Mouse (Mus musculus): Measurements from ENCODE around the gene Smoc1. TPM values are rescaled to one million over a fixed set of nuclear protein-coding genes. Genes with fewer than 3 reads are reported as not detected.

The Smoc1 gene
- polyA plus RNA-seq, 1 experiment from 2014 or later: 7.1 TPM

- ATAC-seq: no peak
Measured at GRCm38 (mm10) chr12:80995326-80995725, 31.3 kb upstream of the Smoc1 start.

GRCm38 (mm10) chr12:80997652-80998051, 29.0 kb upstream of the Smoc1 start:
- no peak for DNase-seq (ENCODE audit: low spot score)
- peaks cover 11% of the 10 kb centered on the region for H3K4me1 ChIP-seq (ENCODE audit: control insufficient read depth, insufficient read depth, low read length)
- no peak overlapping the region for H3K4me3 ChIP-seq (ENCODE audit: low read depth, low read length)
- 81% methylated on average over 4 of the region's 4 CpGs for WGBS
- H3K27me3 ChIP-seq (replicated peaks; ENCODE audit: control insufficient read depth, insufficient read depth, low read length): peaks cover 16% of the 10 kb centered on the region; the same call in 1 of the 2 replicates
- no peaks in the 10 kb centered on the region for H3K9me3 ChIP-seq (replicated peaks; ENCODE audit: control insufficient read depth, low read length)
- ATAC-seq: no peak
- H3K36me3 ChIP-seq (ENCODE audit: control insufficient read depth, insufficient read depth, low read length): no peaks in the 10 kb centered on the region
- H3K9ac ChIP-seq (ENCODE audit: low read length): no peak overlapping the region
- H3K4me2 ChIP-seq (ENCODE audit: low read length): no peak overlapping the region
- H3K27ac ChIP-seq (ENCODE audit: low read depth, low read length): no peak overlapping the region

More at GRCm38 (mm10) chr12:80995326-80995725, 31.3 kb upstream of the Smoc1 start:
- Histone ChIP-seq H3K27ac (ENCODE audit: low read depth, low read length) (no peak overlapping the region), H3K4me3 (ENCODE audit: low read depth, low read length) (no peak overlapping the region), H3K9ac (ENCODE audit: low read length) (no peak overlapping the region), H3K9me3 (replicated peaks; ENCODE audit: control insufficient read depth, low read length) (no peaks in the 10 kb centered on the region), H3K27me3 (replicated peaks; ENCODE audit: control insufficient read depth, insufficient read depth, low read length) (peaks cover 14% of the 10 kb centered on the region; the same call in 1 of the 2 replicates), H3K4me2 (ENCODE audit: low read length) (no peak overlapping the region), H3K4me1 (ENCODE audit: control insufficient read depth, insufficient read depth, low read length) (0 out of 2 replicates have a peak, but pooled peaks cover 5% of the 10 kb centered on the region), H3K36me3 (ENCODE audit: control insufficient read depth, insufficient read depth, low read length) (no peaks in the 10 kb centered on the region)
- DNase-seq (ENCODE audit: low spot score): no peak
- WGBS: 92% methylated on average over 4 of the region's 4 CpGs

DNA sequence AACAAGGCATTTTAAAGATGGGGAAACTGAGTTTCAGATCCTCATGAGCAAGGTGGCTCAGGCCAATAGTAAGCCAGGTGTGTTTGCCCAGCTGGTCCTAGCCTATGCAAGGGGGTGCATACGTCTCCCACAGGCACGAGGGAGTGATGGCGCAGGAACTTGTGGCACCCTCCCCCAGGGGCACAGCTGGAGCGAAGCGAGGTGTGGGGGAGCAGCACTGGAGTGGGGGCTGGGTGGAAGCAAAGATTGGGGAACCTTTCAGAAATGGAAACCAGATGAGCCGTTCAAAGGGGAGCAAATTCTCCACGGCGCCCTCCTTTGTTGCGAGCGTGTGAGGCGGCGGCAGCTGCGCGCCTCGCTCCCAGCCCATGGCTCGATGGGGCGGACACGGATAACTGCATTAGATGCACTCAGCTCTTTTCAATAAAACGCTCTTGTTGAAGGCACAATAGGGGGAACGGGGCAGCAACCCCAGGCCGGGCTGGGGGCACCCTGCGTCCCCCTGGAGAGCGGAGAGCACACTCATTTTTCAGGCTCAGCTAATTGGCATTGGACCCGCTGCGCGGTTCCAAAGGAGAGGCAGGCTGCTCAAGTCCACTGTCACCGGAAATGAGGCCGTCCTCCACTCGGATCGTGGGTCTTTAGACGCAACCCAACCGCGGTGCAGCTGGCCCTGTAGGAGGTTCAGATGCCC, 27.9 kb upstream of the Smoc1 start:
- 3% methylated on average over 33 of the region's 33 CpGs for WGBS
- peak; percentile 59 for DNase-seq (ENCODE audit: low spot score)
- peaks cover 16% of the 10 kb centered on the region; the same call in 1 of the 2 replicates for H3K27me3 ChIP-seq (replicated peaks; ENCODE audit: control insufficient read depth, insufficient read depth, low read length)
- peak overlapping the region; percentile 19 for H3K4me3 ChIP-seq (ENCODE audit: low read depth, low read length)
- H3K4me1 ChIP-seq (ENCODE audit: control insufficient read depth, insufficient read depth, low read length): peaks cover 19% of the 10 kb centered on the region
- H3K9ac ChIP-seq (ENCODE audit: low read length): peak overlapping the region; percentile 53
- peak; percentile 52 for ATAC-seq
- H3K36me3 ChIP-seq (ENCODE audit: control insufficient read depth, insufficient read depth, low read length): no peaks in the 10 kb centered on the region
- H3K27ac ChIP-seq (ENCODE audit: low read depth, low read length): peak overlapping the region; percentile 29; the same call in 1 of the 2 replicates
- H3K9me3 ChIP-seq (replicated peaks; ENCODE audit: control insufficient read depth, low read length): no peaks in the 10 kb centered on the region
- H3K4me2 ChIP-seq (ENCODE audit: low read length): peak overlapping the region; percentile 42

DNA sequence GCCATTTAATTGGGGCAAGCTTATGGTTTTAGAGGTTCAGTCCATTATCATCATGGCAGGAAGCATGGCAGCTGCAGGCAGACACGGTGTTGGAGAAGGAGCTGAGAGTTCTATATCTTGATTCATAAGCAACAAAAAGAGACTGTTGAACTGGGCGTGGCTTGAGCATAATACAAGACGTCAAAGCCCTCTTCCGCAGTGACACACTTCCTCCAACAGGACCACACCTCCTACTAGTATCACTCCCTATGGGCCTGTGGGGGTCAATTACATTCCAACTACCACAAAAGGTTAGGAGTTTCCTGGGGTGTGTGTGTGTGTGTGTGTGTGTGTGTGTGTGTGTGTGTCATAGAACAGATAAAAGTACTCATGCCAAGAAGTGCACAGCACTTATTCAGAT, 25.7 kb upstream of the Smoc1 start:
- H3K9ac ChIP-seq (ENCODE audit: low read length): no peak overlapping the region
- H3K4me3 ChIP-seq (ENCODE audit: low read depth, low read length): no peak overlapping the region
- ATAC-seq: no peak
- WGBS: 66% methylated on average over 4 of the region's 4 CpGs
- peaks cover 16% of the 10 kb centered on the region; the same call in 1 of the 2 replicates for H3K27me3 ChIP-seq (replicated peaks; ENCODE audit: control insufficient read depth, insufficient read depth, low read length)
- DNase-seq (ENCODE audit: low spot score): no peak
- H3K4me2 ChIP-seq (ENCODE audit: low read length): no peak overlapping the region
- no peaks in the 10 kb centered on the region for H3K36me3 ChIP-seq (ENCODE audit: control insufficient read depth, insufficient read depth, low read length)
- peaks cover 19% of the 10 kb centered on the region for H3K4me1 ChIP-seq (ENCODE audit: control insufficient read depth, insufficient read depth, low read length)
- no peaks in the 10 kb centered on the region for H3K9me3 ChIP-seq (replicated peaks; ENCODE audit: control insufficient read depth, low read length)
- no peak overlapping the region for H3K27ac ChIP-seq (ENCODE audit: low read depth, low read length)

GRCm38 (mm10) chr12:81002841-81003635, 23.6 kb upstream of the Smoc1 start:
- DNase-seq (ENCODE audit: low spot score) (peak; percentile 90), ATAC-seq (peak; percentile 88)
- H3K27ac ChIP-seq (ENCODE audit: low read depth, low read length): 0 out of 2 replicates have a peak overlapping the region, but pooled peaks have one; percentile 27

DNA sequence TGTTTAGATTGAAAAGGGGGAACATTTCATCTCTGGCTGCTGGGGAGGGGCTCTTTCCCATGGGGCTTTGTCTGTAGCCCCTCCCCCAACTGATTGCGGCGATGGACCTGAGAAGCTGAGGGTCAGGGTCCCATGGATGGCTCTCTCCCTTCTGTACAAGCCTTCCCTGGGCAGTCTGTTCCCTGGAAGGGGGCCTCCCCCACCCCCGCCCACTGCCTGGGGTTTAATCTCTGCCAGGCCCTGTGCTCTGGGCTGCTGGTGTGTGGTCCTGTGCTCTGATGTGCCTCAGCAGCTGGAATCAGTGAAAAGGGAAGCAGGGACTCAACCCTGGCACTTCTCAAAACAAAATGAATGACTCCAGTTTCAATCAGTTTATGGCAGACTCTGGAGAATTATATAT, 16.8 kb upstream of the Smoc1 start:
- no peak overlapping the region for H3K4me2 ChIP-seq (ENCODE audit: low read length)
- WGBS: 5% methylated on average over 3 of the region's 3 CpGs
- no peak for DNase-seq (ENCODE audit: low spot score)
- ATAC-seq: no peak
- no peak overlapping the region for H3K4me3 ChIP-seq (ENCODE audit: low read depth, low read length)
- H3K9ac ChIP-seq (ENCODE audit: low read length): peak overlapping the region; percentile 43; the same call in 1 of the 2 replicates
- no peaks in the 10 kb centered on the region for H3K27me3 ChIP-seq (replicated peaks; ENCODE audit: control insufficient read depth, insufficient read depth, low read length)
- no peaks in the 10 kb centered on the region for H3K36me3 ChIP-seq (ENCODE audit: control insufficient read depth, insufficient read depth, low read length)
- H3K9me3 ChIP-seq (replicated peaks; ENCODE audit: control insufficient read depth, low read length): no peaks in the 10 kb centered on the region
- no peak overlapping the region for H3K27ac ChIP-seq (ENCODE audit: low read depth, low read length)
- 0 out of 2 replicates have a peak, but pooled peaks cover 4% of the 10 kb centered on the region for H3K4me1 ChIP-seq (ENCODE audit: control insufficient read depth, insufficient read depth, low read length)

More at GRCm38 (mm10) chr12:81002841-81003635, 23.6 kb upstream of the Smoc1 start:
- Histone ChIP-seq H3K4me3 (ENCODE audit: low read depth, low read length) (no peak overlapping the region), H3K4me1 (ENCODE audit: control insufficient read depth, insufficient read depth, low read length) (peaks cover 19% of the 10 kb centered on the region), H3K27me3 (replicated peaks; ENCODE audit: control insufficient read depth, insufficient read depth, low read length) (peaks cover 12% of the 10 kb centered on the region; the same call in 1 of the 2 replicates), H3K36me3 (ENCODE audit: control insufficient read depth, insufficient read depth, low read length) (no peaks in the 10 kb centered on the region), H3K9ac (ENCODE audit: low read length) (no peak overlapping the region), H3K4me2 (ENCODE audit: low read length) (peak overlapping the region; percentile 23; the same call in 1 of the 2 replicates), H3K9me3 (replicated peaks; ENCODE audit: control insufficient read depth, low read length) (no peaks in the 10 kb centered on the region)
- 4% methylated on average over 13 of the region's 13 CpGs for WGBS

DNA sequence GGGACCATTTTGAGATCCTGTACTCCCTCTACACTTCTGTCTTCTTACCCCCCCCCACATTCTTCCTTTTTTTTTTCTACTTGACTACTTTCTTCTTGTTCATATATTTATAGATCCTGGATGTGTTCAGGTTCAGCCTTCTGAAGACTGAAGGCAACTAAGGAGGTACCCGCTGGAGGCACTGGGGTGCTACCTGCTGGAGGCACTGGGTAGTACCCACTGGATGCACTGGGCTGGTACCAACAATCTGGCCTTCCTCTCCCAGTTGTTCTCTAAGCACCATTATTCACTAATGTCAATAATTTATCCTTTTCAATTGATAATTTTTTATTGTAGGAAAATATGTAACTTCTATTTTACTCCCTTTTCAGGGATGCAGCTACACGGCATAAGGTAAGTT, 14.6 kb upstream of the Smoc1 start:
- H3K27me3 ChIP-seq (replicated peaks; ENCODE audit: control insufficient read depth, insufficient read depth, low read length): no peaks in the 10 kb centered on the region
- no peak overlapping the region for H3K9ac ChIP-seq (ENCODE audit: low read length)
- DNase-seq (ENCODE audit: low spot score) (no peak), ATAC-seq (no peak)
- 92% methylated on average over 2 of the region's 2 CpGs for WGBS
- H3K4me2 ChIP-seq (ENCODE audit: low read length): no peak overlapping the region
- no peak overlapping the region for H3K27ac ChIP-seq (ENCODE audit: low read depth, low read length)
- 0 out of 2 replicates have a peak, but pooled peaks cover 4% of the 10 kb centered on the region for H3K4me1 ChIP-seq (ENCODE audit: control insufficient read depth, insufficient read depth, low read length)
- H3K36me3 ChIP-seq (ENCODE audit: control insufficient read depth, insufficient read depth, low read length): no peaks in the 10 kb centered on the region
- no peaks in the 10 kb centered on the region for H3K9me3 ChIP-seq (replicated peaks; ENCODE audit: control insufficient read depth, low read length)
- no peak overlapping the region for H3K4me3 ChIP-seq (ENCODE audit: low read depth, low read length)

- ATAC-seq (no peak), DNase-seq (ENCODE audit: low spot score) (no peak)
Measured at GRCm38 (mm10) chr12:81013496-81013895, 13.1 kb upstream of the Smoc1 start.

More at GRCm38 (mm10) chr12:81013496-81013895, 13.1 kb upstream of the Smoc1 start:
- no peaks in the 10 kb centered on the region for H3K9me3 ChIP-seq (replicated peaks; ENCODE audit: control insufficient read depth, low read length)
- no peak overlapping the region for H3K27ac ChIP-seq (ENCODE audit: low read depth, low read length)
- no peaks in the 10 kb centered on the region for H3K27me3 ChIP-seq (replicated peaks; ENCODE audit: control insufficient read depth, insufficient read depth, low read length)
- H3K4me2 ChIP-seq (ENCODE audit: low read length): no peak overlapping the region
- 82% methylated on average over 11 of the region's 11 CpGs for WGBS
- no peak overlapping the region for H3K4me3 ChIP-seq (ENCODE audit: low read depth, low read length)
- H3K36me3 ChIP-seq (ENCODE audit: control insufficient read depth, insufficient read depth, low read length): no peaks in the 10 kb centered on the region
- 0 out of 2 replicates have a peak, but pooled peaks cover 4% of the 10 kb centered on the region for H3K4me1 ChIP-seq (ENCODE audit: control insufficient read depth, insufficient read depth, low read length)
- no peak overlapping the region for H3K9ac ChIP-seq (ENCODE audit: low read length)
